11 mouse cellular contexts compared by ENCODE assay signal in the genomic region with DNA sequence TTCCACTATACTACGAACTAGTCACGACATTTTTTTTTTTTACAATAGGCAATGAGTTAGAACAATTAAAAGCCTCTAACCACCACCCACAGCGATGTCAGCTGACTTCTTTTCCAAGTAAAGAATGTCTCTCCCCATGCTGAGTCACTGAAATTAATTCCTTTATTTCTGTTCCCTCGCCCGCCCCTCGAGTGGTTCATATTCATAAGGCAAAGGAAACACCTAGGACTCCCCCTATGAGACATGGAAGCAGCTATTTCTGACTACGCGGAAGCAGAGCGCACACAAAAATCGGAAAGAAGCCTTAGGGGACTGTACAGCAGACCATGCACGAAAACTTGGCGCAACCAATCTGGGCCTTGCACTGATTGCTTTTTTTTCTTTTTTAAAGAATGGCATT.
DNase-seq lines count a peak whose midpoint lies in the region; ATAC-seq lines count a peak whose summit lies in the region.
"Had no signal": no experiment of that assay in that cellular context is flagged by ENCODE, and none has a peak within 500 bp of the region (broad histone marks: within the 10 kb centered on the region; RNA-seq: fewer than 3 reads in every experiment).

No protein-coding gene starts in this region.

- H3K36me3 ChIP-seq in heart, embryonic 12.5 days, result no peaks in the 10 kb centered on the region
- no peaks in the 10 kb centered on the region for H3K36me3 ChIP-seq in hindbrain, embryonic 15.5 days
- H3K36me3 ChIP-seq in neural tube, embryonic 14.5 days (ENCODE audit: control insufficient read depth, insufficient read depth, low read length), result no peaks in the 10 kb centered on the region

- WGBS in heart, embryonic 12.5 days, result 83% methylated on average over 12 of the region's 12 CpGs
- 47% methylated on average over 12 of the region's 12 CpGs for WGBS in hindbrain, embryonic 15.5 days
- 68% methylated on average over 12 of the region's 12 CpGs for WGBS in neural tube, embryonic 14.5 days

- no peak overlapping the region for H3K9ac ChIP-seq in heart, embryonic 12.5 days
- no peak overlapping the region for H3K9ac ChIP-seq in hindbrain, embryonic 15.5 days
- no peak overlapping the region for H3K9ac ChIP-seq in neural tube, embryonic 14.5 days (replicated peaks; ENCODE audit: low read depth, low read length)

- H3K27me3 ChIP-seq in heart, embryonic 12.5 days (replicated peaks), result no peaks in the 10 kb centered on the region
- H3K27me3 ChIP-seq in hindbrain, embryonic 15.5 days, result no peaks in the 10 kb centered on the region
- no peaks in the 10 kb centered on the region for H3K27me3 ChIP-seq in neural tube, embryonic 14.5 days (ENCODE audit: control insufficient read depth, insufficient read depth, low read length)
- H3K27me3 ChIP-seq: Patski had no signal

- 0 out of 2 replicates have a peak, but pooled peaks cover under 1% of the 10 kb centered on the region for H3K4me1 ChIP-seq in heart, embryonic 12.5 days (replicated peaks)
- H3K4me1 ChIP-seq in hindbrain, embryonic 15.5 days (replicated peaks), result peaks cover 11% of the 10 kb centered on the region
- peaks cover 7% of the 10 kb centered on the region; the same call in 1 of the 2 replicates for H3K4me1 ChIP-seq in neural tube, embryonic 14.5 days (ENCODE audit: control insufficient read depth, insufficient read depth, low read length)

- ATAC-seq in heart, embryonic 12.5 days (ENCODE audit: insufficient number of reproducible peaks, low FRiP score), result no peak
- ATAC-seq in hindbrain, embryonic 15.5 days (ENCODE audit: low FRiP score, low read depth), result no peak
- ATAC-seq in neural tube, embryonic 14.5 days (ENCODE audit: low read depth), result no peak
- ATAC-seq in megakaryocyte-erythroid progenitor cell, adult 5-6 weeks (replicated peaks; ENCODE audit: low FRiP score, low TSS enrichment, poor library complexity, severe bottlenecking), result no peak
- ATAC-seq: intestine, postnatal 0 days; Patski had no signal

- peaks cover 4% of the 10 kb centered on the region; the same call in 1 of the 2 replicates for H3K9me3 ChIP-seq in heart, embryonic 12.5 days (replicated peaks)
- no peaks in the 10 kb centered on the region for H3K9me3 ChIP-seq in hindbrain, embryonic 15.5 days
- H3K9me3 ChIP-seq in neural tube, embryonic 14.5 days (ENCODE audit: control insufficient read depth, low read length), result no peaks in the 10 kb centered on the region

- DNase-seq in heart, adult 11 months, result peak; percentile 82
- DNase-seq in right cerebral cortex, adult 18-20 months, result peak; percentile 45
- no peak for DNase-seq in right cerebral cortex, postnatal 4 days
- DNase-seq in testis, postnatal 14 days (ENCODE audit: low spot score), result no peak
- DNase-seq: B cell, adult 2 months had no signal

- no peak overlapping the region for H3K27ac ChIP-seq in heart, embryonic 12.5 days (ENCODE audit: poor library complexity, severe bottlenecking)
- no peak overlapping the region for H3K27ac ChIP-seq in hindbrain, embryonic 15.5 days (replicated peaks)
- no peak overlapping the region for H3K27ac ChIP-seq in neural tube, embryonic 14.5 days (ENCODE audit: low read depth, low read length)

- H3K4me3 ChIP-seq in heart, embryonic 12.5 days, result no peak overlapping the region
- no peak overlapping the region for H3K4me3 ChIP-seq in hindbrain, embryonic 15.5 days
- H3K4me3 ChIP-seq in neural tube, embryonic 14.5 days (ENCODE audit: low read depth, low read length), result peak overlapping the region; percentile 43; the same call in 1 of the 2 replicates

- H3K4me2 ChIP-seq in heart, embryonic 12.5 days, result no peak overlapping the region
- H3K4me2 ChIP-seq in hindbrain, embryonic 15.5 days, result peak overlapping the region; percentile 71
- H3K4me2 ChIP-seq in neural tube, embryonic 14.5 days (ENCODE audit: low read depth, low read length), result peak overlapping the region; percentile 87; the same call in 1 of the 2 replicates

Comparison
In these comparisons a context has a peak if more than half of its experiments do, and no peak if none do; other contexts are left out.
1. DNase-seq: peak in heart, adult 11 months (single experiment) and right cerebral cortex, adult 18-20 months (single experiment); none in right cerebral cortex, postnatal 4 days (single experiment) and testis, postnatal 14 days (single experiment).